Mouse (Mus musculus): ENCODE data around the gene Tcf25. TPM values are rescaled to one million over a fixed set of nuclear protein-coding genes. Genes with fewer than 3 reads are reported as not detected.
A peak's percentile ranks its signal among the peaks of the same experiment; 100 is the strongest.
"Not testable (repeated sequence)": the region's sequence is repeated elsewhere in the genome, so short reads cannot be mapped to it uniquely, and the experiment has no call there.

Tcf25 gene
- polyA plus RNA-seq, 1 experiment from 2014 or later: 54.9 TPM

DNA sequence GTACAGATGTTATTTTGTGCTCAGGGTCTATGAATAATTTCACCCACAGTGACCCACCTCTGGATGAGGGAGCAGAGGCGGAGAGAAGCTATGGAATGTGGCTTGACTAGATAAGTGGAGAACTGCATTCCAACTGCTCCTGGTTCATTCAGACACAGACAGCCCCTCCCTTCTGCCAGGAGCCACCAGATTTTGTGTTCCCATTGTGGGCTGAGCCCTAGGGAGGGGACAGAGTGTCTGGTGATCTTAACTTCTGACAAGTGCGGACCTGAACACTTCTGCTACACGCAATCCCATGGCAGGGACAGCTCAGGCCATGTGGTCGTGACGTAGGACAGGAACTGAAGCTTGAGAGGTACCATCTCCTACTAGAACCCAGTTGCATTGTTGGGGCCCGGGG lies 73.2 kb downstream of the Tcf25 start:
- DNase-seq: no peak
- WGBS (ENCODE audit: insufficient replicate concordance): 81% methylated on average over 6 of the region's 6 CpGs

DNA sequence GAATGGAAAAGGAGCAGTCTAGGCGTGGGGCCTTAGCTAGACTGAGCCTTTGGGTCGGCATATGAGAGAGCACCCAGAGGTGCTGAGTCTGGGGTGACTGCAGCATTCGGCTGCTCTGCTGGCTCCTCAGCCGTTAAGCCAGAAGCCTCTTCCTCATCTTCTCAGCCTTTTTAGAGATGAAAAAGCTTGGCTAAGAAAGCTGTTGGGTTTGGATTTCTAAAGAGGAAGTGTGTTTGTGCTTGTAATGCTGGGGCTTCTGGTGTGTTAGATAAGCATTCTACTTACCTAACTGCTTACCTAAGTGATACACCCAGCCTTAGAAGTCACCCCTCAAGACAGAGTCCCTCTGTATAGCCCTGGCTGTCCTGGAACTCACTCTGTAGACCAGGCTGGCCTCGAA lies 77.2 kb downstream of the Tcf25 start:
- H3K36me3 ChIP-seq (replicated peaks; ENCODE audit: insufficient read depth, low read length): peaks cover 22% of the 10 kb centered on the region
- ATAC-seq: peak; percentile 61
- no peak overlapping the region for H3K4me2 ChIP-seq (ENCODE audit: low read depth, low read length)
- H3K27ac ChIP-seq (ENCODE audit: low read depth): peak overlapping the region; percentile 24
- TF ChIP-seq EP300 (IDR thresholded peaks at IDR 0.05; ENCODE audit: low read depth) (peak; percentile 68; the same call in 1 of the 2 replicates), CTCF (IDR thresholded peaks at IDR 0.05; ENCODE audit: low read depth) (no peak)
- 0 out of 2 replicates have a peak, but pooled peaks cover 2% of the 10 kb centered on the region for H3K4me1 ChIP-seq (ENCODE audit: insufficient read depth)
- H3K9me3 ChIP-seq (ENCODE audit: low read length): no peaks in the 10 kb centered on the region
- no peak for DNase-seq
- no peak overlapping the region for H3K4me3 ChIP-seq (ENCODE audit: low read depth, low read length)
- 42% methylated on average over 5 of the region's 5 CpGs for WGBS (ENCODE audit: insufficient replicate concordance)
- H3K27me3 ChIP-seq (ENCODE audit: insufficient read depth, low read length): no peaks in the 10 kb centered on the region
- H3K9ac ChIP-seq (replicated peaks): no peak overlapping the region

More for the DNA sequence above, 73.2 kb downstream of the Tcf25 start:
- Histone ChIP-seq H3K36me3 (replicated peaks; ENCODE audit: insufficient read depth, low read length) (0 out of 2 replicates have a peak, but pooled peaks cover 3% of the 10 kb centered on the region), H3K9ac (replicated peaks) (no peak overlapping the region), H3K9me3 (ENCODE audit: low read length) (no peaks in the 10 kb centered on the region), H3K27me3 (ENCODE audit: insufficient read depth, low read length) (no peaks in the 10 kb centered on the region), H3K27ac (ENCODE audit: low read depth) (no peak overlapping the region), H3K4me1 (ENCODE audit: insufficient read depth) (peaks cover 16% of the 10 kb centered on the region), H3K4me3 (ENCODE audit: low read depth, low read length) (no peak overlapping the region), H3K4me2 (ENCODE audit: low read depth, low read length) (no peak overlapping the region)
- ATAC-seq: no peak
- TF ChIP-seq CTCF (IDR thresholded peaks at IDR 0.05; ENCODE audit: low read depth) (no peak), EP300 (IDR thresholded peaks at IDR 0.05; ENCODE audit: low read depth) (no peak)

DNA sequence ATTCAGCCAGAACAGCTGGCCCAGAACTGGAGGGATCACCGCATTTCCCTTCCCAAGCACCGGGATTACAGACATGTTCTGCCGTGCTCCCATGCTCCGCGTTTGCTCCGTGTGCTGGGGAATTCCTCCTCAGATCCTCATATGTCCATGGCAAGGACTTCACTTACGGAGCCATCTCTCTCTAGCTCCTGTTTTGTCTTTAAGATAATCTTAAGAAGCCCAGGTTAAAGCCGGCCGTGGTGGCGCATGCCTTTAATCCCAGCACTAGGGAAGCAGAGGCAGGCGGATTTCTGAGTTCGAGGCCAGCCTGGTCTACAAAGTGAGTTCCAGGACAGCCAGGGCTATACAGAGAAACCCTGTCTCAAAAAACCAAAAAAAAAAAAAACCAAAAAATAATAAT lies 78.2 kb downstream of the Tcf25 start:
- H3K4me2 ChIP-seq (ENCODE audit: low read depth, low read length); H3K9me3 ChIP-seq (ENCODE audit: low read length); H3K4me1 ChIP-seq (ENCODE audit: insufficient read depth); H3K9ac ChIP-seq (replicated peaks); DNase-seq; H3K4me3 ChIP-seq (ENCODE audit: low read depth, low read length); ATAC-seq; H3K27me3 ChIP-seq (ENCODE audit: insufficient read depth, low read length): not testable (repeated sequence)
- H3K36me3 ChIP-seq (replicated peaks; ENCODE audit: insufficient read depth, low read length): peaks cover 28% of the 10 kb centered on the region
- WGBS (ENCODE audit: insufficient replicate concordance): 84% methylated on average over 12 of the region's 12 CpGs
- H3K27ac ChIP-seq (ENCODE audit: low read depth): 0 out of 2 replicates have a peak overlapping the region, but pooled peaks have one; percentile 24

DNA sequence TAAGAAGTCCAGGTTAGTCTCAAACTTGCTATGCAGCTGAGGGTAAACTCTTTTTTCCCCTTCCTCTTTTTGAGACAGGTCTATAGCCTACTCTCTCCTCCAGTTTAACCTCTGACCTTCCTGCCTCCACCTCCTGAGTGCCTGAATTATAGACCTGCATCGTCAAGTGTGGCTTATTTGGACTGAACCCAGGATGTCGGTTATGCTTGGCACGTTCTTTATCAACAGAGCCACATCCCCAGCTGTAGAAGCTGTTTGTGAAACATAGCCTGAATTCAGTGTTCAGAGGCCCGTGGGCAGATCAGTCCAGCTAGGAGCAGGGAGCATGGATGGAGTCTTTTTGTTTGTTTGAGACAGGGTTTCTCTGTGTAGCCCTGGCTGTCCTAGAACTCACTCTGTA lies 78.6 kb downstream of the Tcf25 start:
- no peaks in the 10 kb centered on the region for H3K27me3 ChIP-seq (ENCODE audit: insufficient read depth, low read length)
- 41% methylated on average over 4 of the region's 4 CpGs for WGBS (ENCODE audit: insufficient replicate concordance)
- H3K4me1 ChIP-seq (ENCODE audit: insufficient read depth): 0 out of 2 replicates have a peak, but pooled peaks cover 2% of the 10 kb centered on the region
- H3K27ac ChIP-seq (ENCODE audit: low read depth): no peak overlapping the region
- peaks cover 32% of the 10 kb centered on the region for H3K36me3 ChIP-seq (replicated peaks; ENCODE audit: insufficient read depth, low read length)
- TF ChIP-seq CTCF (IDR thresholded peaks at IDR 0.05; ENCODE audit: low read depth) (no peak), EP300 (IDR thresholded peaks at IDR 0.05; ENCODE audit: low read depth) (peak; percentile 66)
- H3K4me2 ChIP-seq (ENCODE audit: low read depth, low read length): no peak overlapping the region
- H3K9me3 ChIP-seq (ENCODE audit: low read length): no peaks in the 10 kb centered on the region
- no peak overlapping the region for H3K4me3 ChIP-seq (ENCODE audit: low read depth, low read length)
- ATAC-seq (peak; percentile 48), DNase-seq (no peak)
- H3K9ac ChIP-seq (replicated peaks): no peak overlapping the region

DNA sequence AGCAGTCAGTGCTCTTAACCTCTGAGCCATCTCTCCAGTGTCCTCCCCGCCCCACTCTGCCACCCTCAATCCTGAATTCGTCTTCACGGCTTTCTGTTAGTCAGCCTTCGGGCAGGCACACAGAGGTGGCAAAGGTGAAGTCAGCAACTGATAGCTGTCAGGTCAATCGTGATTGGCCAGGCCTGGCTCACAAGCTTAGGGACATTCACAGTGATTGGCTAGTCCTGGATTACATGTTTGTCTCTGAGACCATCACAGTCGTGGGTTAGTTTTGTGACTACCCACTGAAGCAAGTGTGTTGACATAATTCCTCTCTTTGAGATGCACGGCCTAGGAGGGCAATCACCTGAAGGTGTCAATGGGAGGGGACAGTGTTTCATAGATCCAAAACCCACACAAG lies 79.7 kb downstream of the Tcf25 start:
- DNase-seq (no peak), ATAC-seq (no peak)
- WGBS (ENCODE audit: insufficient replicate concordance): 63% methylated on average over 7 of the region's 7 CpGs
- Histone ChIP-seq H3K9me3 (ENCODE audit: low read length) (no peaks in the 10 kb centered on the region), H3K36me3 (replicated peaks; ENCODE audit: insufficient read depth, low read length) (peaks cover 42% of the 10 kb centered on the region), H3K27me3 (ENCODE audit: insufficient read depth, low read length) (no peaks in the 10 kb centered on the region), H3K4me2 (ENCODE audit: low read depth, low read length) (no peak overlapping the region), H3K27ac (ENCODE audit: low read depth) (no peak overlapping the region), H3K9ac (replicated peaks) (no peak overlapping the region), H3K4me3 (ENCODE audit: low read depth, low read length) (no peak overlapping the region), H3K4me1 (ENCODE audit: insufficient read depth) (0 out of 2 replicates have a peak, but pooled peaks cover 2% of the 10 kb centered on the region)
- TF ChIP-seq CTCF (IDR thresholded peaks at IDR 0.05; ENCODE audit: low read depth) (no peak), EP300 (IDR thresholded peaks at IDR 0.05; ENCODE audit: low read depth) (no peak)

Other genes starting within 250 kb of the Tcf25 start
- gene Sult5a1, start 215.4 kb upstream of the Tcf25 start, polyA plus RNA-seq (2015; fragmentation: Nextera tagmentation; extraction: Ambion mirVana): 2.4 and 4.0 TPM in 2 replicates
- 0.99 and 1.2 TPM in 2 replicates for gene Dpep1, start 187.5 kb upstream of the Tcf25 start, polyA plus RNA-seq (2015; fragmentation: Nextera tagmentation; extraction: Ambion mirVana)
- gene Chmp1a, start 161.0 kb upstream of the Tcf25 start, polyA plus RNA-seq (2015; fragmentation: Nextera tagmentation; extraction: Ambion mirVana): 57.5 and 60.0 TPM in 2 replicates
- gene Spata33, start 160.9 kb upstream of the Tcf25 start, polyA plus RNA-seq (2015; fragmentation: Nextera tagmentation; extraction: Ambion mirVana): 0.32 and 0.66 TPM in 2 replicates
- 8.7 TPM in 2 replicates for gene Cdk10, start 148.9 kb upstream of the Tcf25 start, polyA plus RNA-seq (2015; fragmentation: Nextera tagmentation; extraction: Ambion mirVana)
- gene Spata2l, start 137.5 kb upstream of the Tcf25 start, polyA plus RNA-seq (2015; fragmentation: Nextera tagmentation; extraction: Ambion mirVana): 4.2 and 6.6 TPM in 2 replicates
- 4.9 and 5.5 TPM in 2 replicates for gene Zfp276, start 119.6 kb upstream of the Tcf25 start, polyA plus RNA-seq (2015; fragmentation: Nextera tagmentation; extraction: Ambion mirVana)
- gene Vps9d1, start 119.4 kb upstream of the Tcf25 start, polyA plus RNA-seq (2015; fragmentation: Nextera tagmentation; extraction: Ambion mirVana): 3.9 and 4.5 TPM in 2 replicates
- gene Fanca, start 55.2 kb upstream of the Tcf25 start, polyA plus RNA-seq (2015; fragmentation: Nextera tagmentation; extraction: Ambion mirVana): 6.3 TPM in 2 replicates
- 0.80 and 1.1 TPM in 2 replicates for gene Spire2, start 41.0 kb upstream of the Tcf25 start, polyA plus RNA-seq (2015; fragmentation: Nextera tagmentation; extraction: Ambion mirVana)
- not detected in 2 replicates for gene Mc1r, start 33.4 kb downstream of the Tcf25 start, polyA plus RNA-seq (2015; fragmentation: Nextera tagmentation; extraction: Ambion mirVana)
- 0.20 and 0.24 TPM in 2 replicates for gene Tubb3, start 37.7 kb downstream of the Tcf25 start, polyA plus RNA-seq (2015; fragmentation: Nextera tagmentation; extraction: Ambion mirVana)
- 10.1 and 11.6 TPM in 2 replicates for gene Def8, start 49.8 kb downstream of the Tcf25 start, polyA plus RNA-seq (2015; fragmentation: Nextera tagmentation; extraction: Ambion mirVana)
- gene Afg3l1, start 104.2 kb downstream of the Tcf25 start, polyA plus RNA-seq (2015; fragmentation: Nextera tagmentation; extraction: Ambion mirVana): 22.0 and 24.3 TPM in 2 replicates
- not detected in 2 replicates for gene Dbndd1, start 141.7 kb downstream of the Tcf25 start, polyA plus RNA-seq (2015; fragmentation: Nextera tagmentation; extraction: Ambion mirVana)
- gene Gas8, start 145.1 kb downstream of the Tcf25 start, polyA plus RNA-seq (2015; fragmentation: Nextera tagmentation; extraction: Ambion mirVana): 2.7 and 2.9 TPM in 2 replicates